Mouse (Mus musculus) MEL (cell line): ENCODE results near the gene Exph5. TPM values are rescaled to one million over a fixed set of nuclear protein-coding genes. Genes with fewer than 3 reads are reported as not detected.

ENCODE experiments used
- DNase-seq: peaks from one replicate; pipeline ENCODE4 v3.0.0; 2011; ENCODE audit warnings: low read depth, low spot score
- H3K27ac ChIP-seq: 2 replicates; pipeline ENCODE4 v1.5.1; 2012; ENCODE audit warnings: low read depth, mild to moderate bottlenecking, control low read depth, low read length, moderate library complexity; ENCODE audit not compliant: control insufficient read depth
- H3K27me3 ChIP-seq, 2 experiments: fragments of 150-350 bp in 1 of 2; sonication (generic) in 1 of 2; 2 replicates each; pipeline ENCODE4 v1.6.1; 2012; ENCODE audit warnings: low read length in 2 of 2, mild to moderate bottlenecking in 2 of 2, improper control_type of control experiment in 1 of 2, moderate library complexity in 1 of 2; ENCODE audit not compliant: insufficient read depth in 2 of 2, control insufficient read depth in 1 of 2
- H3K36me3 ChIP-seq, 2 experiments: 2 replicates each; pipeline ENCODE4 v1.6.1; 2012 to 2014; ENCODE audit warnings: low read length in 2 of 2, improper control_type of control experiment in 1 of 2, inconsistent platforms in 1 of 2, mild to moderate bottlenecking in 1 of 2; ENCODE audit not compliant: insufficient read depth in 2 of 2, control insufficient read depth in 1 of 2
- H3K4me1 ChIP-seq, 2 experiments: fragments of 150-350 bp in 1 of 2; sonication (generic) in 1 of 2; 2 replicates each; pipeline ENCODE4 v1.6.1; 2012; ENCODE audit warnings: low read length in 2 of 2, improper control_type of control experiment in 1 of 2, mild to moderate bottlenecking in 1 of 2; ENCODE audit not compliant: insufficient read depth in 2 of 2, control insufficient read depth in 1 of 2
- H3K4me3 ChIP-seq, 2 experiments: fragments of 150-350 bp in 1 of 2; sonication (generic) in 1 of 2; 2 replicates each; pipeline ENCODE4 v1.5.1; 2012; ENCODE audit warnings: low read depth in 2 of 2, low read length in 2 of 2, mild to moderate bottlenecking in 2 of 2, moderate library complexity in 2 of 2, control low read depth in 1 of 2, improper control_type of control experiment in 1 of 2; ENCODE audit not compliant: control insufficient read depth in 1 of 2, insufficient read depth in 1 of 2
- H3K79me2 ChIP-seq: 2 replicates; pipeline ENCODE4 v1.6.1; 2012; ENCODE audit warnings: mild to moderate bottlenecking, low read length, moderate library complexity; ENCODE audit not compliant: control insufficient read depth, poor library complexity, insufficient read depth
- H3K9ac ChIP-seq: 2 replicates; pipeline ENCODE4 v1.6.1; 2012; ENCODE audit warnings: low read depth, mild to moderate bottlenecking, control low read depth, low read length, moderate library complexity; ENCODE audit not compliant: control insufficient read depth, poor library complexity, severe bottlenecking
- H3K9me3 ChIP-seq: fragments of 150-350 bp; sonication (generic); replicated peaks from 2 replicates; pipeline ENCODE4 v1.6.1; 2012; ENCODE audit warnings: mild to moderate bottlenecking, low read length, improper control_type of control experiment, moderate library complexity; ENCODE audit not compliant: insufficient read depth
- CHD1 ChIP-seq: IDR thresholded peaks from 2 replicates; pipeline ENCODE4 v1.6.1; 2012; ENCODE audit warnings: low read depth, mild to moderate bottlenecking, inconsistent platforms, low read length, improper control_type of control experiment
- CHD2 ChIP-seq: IDR thresholded peaks from 2 replicates; pipeline ENCODE4 v1.6.1; 2011; ENCODE audit warnings: low read length, improper control_type of control experiment
- CTCF ChIP-seq, 3 experiments: IDR thresholded peaks in 2 of 3; conservative IDR thresholded peaks in 1 of 3; 2 replicates each; pipeline ENCODE4 v1.5.1; 2011 to 2012; ENCODE audit warnings: low read length in 3 of 3, low read depth in 2 of 3, mild to moderate bottlenecking in 2 of 3, improper control_type of control experiment in 1 of 3, inconsistent platforms in 1 of 3, mixed read lengths in 1 of 3, moderate library complexity in 1 of 3; ENCODE audit not compliant: control insufficient read depth in 1 of 3, insufficient read depth in 1 of 3, poor library complexity in 1 of 3, severe bottlenecking in 1 of 3
- EP300 ChIP-seq, 2 experiments: IDR thresholded peaks; 2 replicates each; pipeline ENCODE4 v1.6.1; 2011; ENCODE audit warnings: improper control_type of control experiment in 2 of 2, low read length in 2 of 2, low read depth in 1 of 2, mild to moderate bottlenecking in 1 of 2
- ETS1 ChIP-seq: IDR thresholded peaks from 2 replicates; pipeline ENCODE4 v1.6.1; 2012; ENCODE audit warnings: low read depth, mild to moderate bottlenecking, inconsistent platforms, low read length, improper control_type of control experiment, moderate library complexity
- GABPA ChIP-seq: IDR thresholded peaks from 2 replicates; pipeline ENCODE4 v1.6.1; 2012; ENCODE audit warnings: low read depth, mild to moderate bottlenecking, inconsistent platforms, low read length, improper control_type of control experiment, moderate library complexity
- KAT2A ChIP-seq: conservative IDR thresholded peaks from 2 replicates; pipeline ENCODE4 v1.6.1; 2012; ENCODE audit warnings: low read depth, low read length, improper control_type of control experiment, inconsistent platforms
- MAX ChIP-seq: IDR thresholded peaks from 2 replicates; pipeline ENCODE4 v1.6.1; 2011; ENCODE audit warnings: low read length, improper control_type of control experiment
- MXI1 ChIP-seq: IDR thresholded peaks from 2 replicates; pipeline ENCODE4 v1.6.1; 2011; ENCODE audit warnings: mild to moderate bottlenecking, low read depth, low read length, improper control_type of control experiment
- MYC ChIP-seq: IDR thresholded peaks from 2 replicates; pipeline ENCODE4 v1.6.1; 2011; ENCODE audit warnings: low read depth, mild to moderate bottlenecking, low read length, improper control_type of control experiment, moderate library complexity
- POLR2A ChIP-seq, 2 experiments: IDR thresholded peaks; 2 replicates each; pipeline ENCODE4 v1.6.1; 2011 to 2012; ENCODE audit warnings: low read length in 2 of 2, mild to moderate bottlenecking in 2 of 2, control low read depth in 1 of 2, improper control_type of control experiment in 1 of 2, low read depth in 1 of 2, moderate library complexity in 1 of 2; ENCODE audit not compliant: control insufficient read depth in 1 of 2, insufficient read depth in 1 of 2, poor library complexity in 1 of 2
- SIN3A ChIP-seq: IDR thresholded peaks from 2 replicates; pipeline ENCODE4 v1.6.1; 2012; ENCODE audit warnings: low read length, improper control_type of control experiment, inconsistent platforms
- TAL1 ChIP-seq: IDR thresholded peaks from 2 replicates; pipeline ENCODE4 v1.6.1; 2012; ENCODE audit warnings: mild to moderate bottlenecking, inconsistent platforms, low read length, moderate library complexity, mixed read lengths
- TBP ChIP-seq: IDR thresholded peaks from 2 replicates; pipeline ENCODE4 v1.8.0; 2011; ENCODE audit warnings: low read depth, low read length, improper control_type of control experiment
- TCF12 ChIP-seq: IDR thresholded peaks from 2 replicates; pipeline ENCODE4 v1.6.1; 2014; ENCODE audit warnings: low read depth, mild to moderate bottlenecking, inconsistent platforms, low read length, improper control_type of control experiment, moderate library complexity
- USF1 ChIP-seq: IDR thresholded peaks from 2 replicates; pipeline ENCODE4 v1.6.1; 2014; ENCODE audit warnings: low read depth, mild to moderate bottlenecking, inconsistent platforms, low read length, improper control_type of control experiment, moderate library complexity
- ZC3H11A ChIP-seq: IDR thresholded peaks from 2 replicates; pipeline ENCODE4 v1.6.1; 2012; ENCODE audit warnings: low read depth, mild to moderate bottlenecking, inconsistent platforms, low read length, improper control_type of control experiment
- ZNF384 ChIP-seq: IDR thresholded peaks from 2 replicates; pipeline ENCODE4 v1.6.1; 2012; ENCODE audit warnings: low read depth, mild to moderate bottlenecking, inconsistent platforms, low read length, improper control_type of control experiment
- polyA plus RNA-seq, 2 experiments: library from polyadenylated mRNA; stranded (reverse) in 1 of 2; unstranded in 1 of 2; fragments of >175 nt in 1 of 2; fragments of >200 nt in 1 of 2; gene quantifications; 2 replicates each; pipeline versions ENCODE4 v1.2.1 to v1.2.4; 2012; ENCODE audit warnings: low replicate concordance in 2 of 2, low read depth in 1 of 2; ENCODE audit not compliant: insufficient read length in 2 of 2, insufficient read depth in 1 of 2, missing spikeins in 1 of 2
- total RNA-seq: library from RNA; depleted of rRNA; stranded (reverse); fragments of 300-350 nt; gene quantifications from 2 replicates; pipeline ENCODE4 v1.2.3, GENCODE M21; 2012

The Exph5 gene
- total and polyA plus RNA-seq, 3 experiments: not detected

GRCm38 (mm10) chr9:53290006-53290405 lies 11.5 kb upstream of the Exph5 start (continued):
- no peak for TF ChIP-seq MAX

GRCm38 (mm10) chr9:53292833-53293232 lies 8.6 kb upstream of the Exph5 start:
- peaks cover 5 to 7% of the 10 kb centered on the region in 2 experiments for H3K27me3 ChIP-seq
- no peak overlapping the region for H3K4me3 ChIP-seq
- H3K9me3 ChIP-seq: no peaks in the 10 kb centered on the region
- H3K79me2 ChIP-seq: no peaks in the 10 kb centered on the region
- DNase-seq: no peak
- H3K36me3 ChIP-seq: no peaks in the 10 kb centered on the region
- TF ChIP-seq SIN3A: no peak
- TF ChIP-seq CHD1: no peak
- TF ChIP-seq TCF12: no peak
- TF ChIP-seq MYC: no peak
- no peak for TF ChIP-seq TBP
- no peak for TF ChIP-seq KAT2A
- no peak for TF ChIP-seq GABPA
- no peak for TF ChIP-seq ETS1
- TF ChIP-seq MXI1: no peak
- TF ChIP-seq USF1: no peak
- no peak overlapping the region for H3K27ac ChIP-seq
- no peaks in the 10 kb centered on the region for H3K4me1 ChIP-seq
- no peak overlapping the region for H3K9ac ChIP-seq

- Histone ChIP-seq H3K27ac (no peak overlapping the region), H3K79me2 (no peaks in the 10 kb centered on the region), H3K27me3 (no peaks in the 10 kb centered on the region; a peak in 2 of 4 replicates), H3K4me3 (no peak overlapping the region), H3K9me3 (no peaks in the 10 kb centered on the region), H3K36me3 (no peaks in the 10 kb centered on the region), H3K4me1 (no peaks in the 10 kb centered on the region), H3K9ac (no peak overlapping the region)
- no peak for DNase-seq
- TF ChIP-seq SIN3A (no peak), CHD2 (no peak), POLR2A (IDR thresholded peaks at IDR 0.05; ENCODE audit: control insufficient read depth in 1 of 2, insufficient read depth in 1 of 2, low read depth in 1 of 2, low read length in 2 of 2, poor library complexity in 1 of 2) (no peak), EP300 (IDR thresholded peaks at IDR 0.05; ENCODE audit: low read depth in 1 of 2, low read length in 2 of 2) (no peak), CTCF (IDR thresholded peaks at IDR 0.05 in 2 of 3, conservative IDR thresholded peaks at IDR 0.05 in 1 of 3; ENCODE audit: control insufficient read depth in 1 of 3, insufficient read depth in 1 of 3, low read depth in 2 of 3, low read length in 3 of 3, poor library complexity in 1 of 3, severe bottlenecking in 1 of 3) (no peak), TAL1 (no peak), ZC3H11A (no peak), TBP (no peak), ZNF384 (no peak), MYC (no peak)
Observed at GRCm38 (mm10) chr9:53301801-53302311, 386 bp downstream of the Exph5 start.
